Mouse (Mus musculus) G1E (cell line): ENCODE data around the gene Atic.

Experiments
- CTCF ChIP-seq: IDR thresholded peaks from 2 replicates; pipeline ENCODE4 v1.5.1; 2012; ENCODE audit warnings: low read depth, low read length, inconsistent platforms, mixed read lengths
- POLR2AphosphoS5 ChIP-seq: IDR thresholded peaks from 2 replicates; pipeline ENCODE4 v1.6.1; 2012; ENCODE audit warnings: low read depth, low read length, inconsistent platforms; ENCODE audit not compliant: insufficient replicate concordance

GRCm38 (mm10) chr1:71564291-71564690 lies 7.3 kb downstream of the Atic start:
- TF ChIP-seq CTCF (no peak), POLR2AphosphoS5 (no peak)
